Mouse (Mus musculus): ENCODE data around the gene Vsig8. TPM values are rescaled to one million over a fixed set of nuclear protein-coding genes. Genes with fewer than 3 reads are reported as not detected.

The Vsig8 gene
- polyA plus RNA-seq, 1 experiment from 2014 or later = 1.2 TPM

DNA sequence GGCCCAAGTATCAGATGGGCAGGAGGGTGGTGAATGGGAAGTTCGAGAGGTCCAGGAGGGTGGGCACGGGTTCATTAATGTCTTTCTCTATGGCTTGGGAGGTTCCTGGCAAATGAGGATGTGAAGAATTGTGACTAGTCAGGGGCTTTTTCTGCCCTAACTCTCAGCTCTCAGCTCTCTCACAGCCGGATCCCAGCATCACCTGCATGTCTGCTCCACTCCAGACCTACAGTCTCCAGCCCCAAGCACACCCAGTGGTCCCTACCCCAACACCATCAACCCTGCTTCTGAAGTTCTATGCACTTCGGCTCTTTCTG lies 41.6 kb upstream of the Vsig8 start:
- H3K4me2 ChIP-seq (ENCODE audit: low read length) = no peak overlapping the region
- no peaks in the 10 kb centered on the region for H3K9me3 ChIP-seq (ENCODE audit: control insufficient read depth, low read length)
- 0 out of 2 replicates have a peak, but pooled peaks cover 3% of the 10 kb centered on the region for H3K4me1 ChIP-seq (ENCODE audit: control insufficient read depth, insufficient read depth, low read depth, low read length)
- no peak overlapping the region for H3K9ac ChIP-seq (ENCODE audit: low read depth, low read length)
- no peak overlapping the region for H3K27ac ChIP-seq (ENCODE audit: low read depth, low read length)
- no peak overlapping the region for H3K4me3 ChIP-seq (ENCODE audit: low read length)
- H3K27me3 ChIP-seq (replicated peaks; ENCODE audit: control insufficient read depth, insufficient read depth, low read length) = no peaks in the 10 kb centered on the region
- ATAC-seq = no peak
- whole genome bisulfite sequencing = 79% methylated on average over 4 of the region's 4 CpGs
- no peaks in the 10 kb centered on the region for H3K36me3 ChIP-seq (ENCODE audit: control insufficient read depth, insufficient read depth, low read length)

DNA sequence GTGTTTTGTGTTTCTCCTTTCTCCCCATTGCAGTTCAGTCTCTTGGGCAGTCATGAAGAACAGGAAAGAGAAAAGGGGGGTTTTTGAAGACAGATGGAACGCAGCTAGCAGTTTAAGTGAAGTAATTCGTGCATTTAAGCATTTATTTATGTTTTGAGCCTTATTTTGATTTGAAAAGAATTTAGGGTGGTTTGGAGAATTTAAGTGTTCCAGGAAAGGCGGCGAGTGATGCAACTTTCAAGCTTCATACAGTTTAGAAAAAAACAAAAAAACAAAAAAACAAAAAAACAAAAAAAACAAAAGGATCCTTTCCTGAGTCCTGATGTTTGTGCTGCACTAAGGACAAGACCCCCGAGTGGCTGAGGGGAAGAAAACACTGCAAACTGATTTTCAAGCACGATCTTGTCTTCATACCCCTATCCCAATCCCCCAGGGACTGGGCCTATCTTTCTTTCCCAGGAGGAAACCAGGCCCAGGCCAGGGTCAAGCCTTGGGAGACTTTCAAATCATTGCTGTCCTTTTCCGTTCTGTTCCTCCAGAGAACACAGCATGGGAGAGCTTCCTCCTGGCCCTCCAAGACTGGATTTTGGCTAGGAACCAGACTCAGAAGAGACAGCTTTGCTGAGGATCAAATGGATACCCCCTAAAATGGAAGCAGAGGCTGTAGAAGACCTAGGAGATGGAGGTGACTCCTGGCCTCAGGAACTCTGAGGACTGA lies 41.0 kb upstream of the Vsig8 start:
- H3K4me3 ChIP-seq (ENCODE audit: low read length) = no peak overlapping the region
- 81% methylated on average over 7 of the region's 7 CpGs for WGBS
- no peak overlapping the region for H3K27ac ChIP-seq (ENCODE audit: low read depth, low read length)
- H3K27me3 ChIP-seq (replicated peaks; ENCODE audit: control insufficient read depth, insufficient read depth, low read length) = no peaks in the 10 kb centered on the region
- H3K9ac ChIP-seq (ENCODE audit: low read depth, low read length) = no peak overlapping the region
- 0 out of 2 replicates have a peak, but pooled peaks cover 3% of the 10 kb centered on the region for H3K4me1 ChIP-seq (ENCODE audit: control insufficient read depth, insufficient read depth, low read depth, low read length)
- H3K9me3 ChIP-seq (ENCODE audit: control insufficient read depth, low read length) = no peaks in the 10 kb centered on the region
- no peak overlapping the region for H3K4me2 ChIP-seq (ENCODE audit: low read length)
- H3K36me3 ChIP-seq (ENCODE audit: control insufficient read depth, insufficient read depth, low read length) = no peaks in the 10 kb centered on the region
- no peak for ATAC-seq

DNA sequence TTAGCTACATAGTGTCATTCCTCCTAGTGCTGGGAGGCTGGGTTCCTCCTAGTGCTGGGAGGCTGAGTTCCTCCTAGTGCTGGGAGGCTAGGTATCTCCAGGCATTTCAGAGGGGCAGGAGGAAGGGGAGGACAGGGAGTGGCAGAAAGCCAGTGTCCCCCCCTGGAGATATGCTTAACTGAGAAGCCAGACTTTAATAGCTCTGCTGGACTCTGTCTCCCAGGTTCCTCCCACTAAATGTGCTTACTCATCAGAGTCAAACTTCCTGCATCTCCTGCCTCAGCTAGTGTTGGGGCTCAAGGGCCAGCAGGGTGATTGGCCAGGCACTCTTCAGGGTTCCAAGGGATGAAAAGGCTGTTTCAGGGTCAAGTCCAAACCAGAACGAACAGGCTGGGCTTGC lies 40.3 kb upstream of the Vsig8 start:
- no peaks in the 10 kb centered on the region for H3K27me3 ChIP-seq (replicated peaks; ENCODE audit: control insufficient read depth, insufficient read depth, low read length)
- no peaks in the 10 kb centered on the region for H3K36me3 ChIP-seq (ENCODE audit: control insufficient read depth, insufficient read depth, low read length)
- 74% methylated on average over 1 of the region's 1 CpGs for WGBS
- H3K4me3 ChIP-seq (ENCODE audit: low read length) = no peak overlapping the region
- H3K9ac ChIP-seq (ENCODE audit: low read depth, low read length) = no peak overlapping the region
- H3K4me1 ChIP-seq (ENCODE audit: control insufficient read depth, insufficient read depth, low read depth, low read length) = peaks cover 6% of the 10 kb centered on the region; the same call in 1 of the 2 replicates
- H3K27ac ChIP-seq (ENCODE audit: low read depth, low read length) = no peak overlapping the region
- no peak for ATAC-seq
- H3K9me3 ChIP-seq (ENCODE audit: control insufficient read depth, low read length) = no peaks in the 10 kb centered on the region
- no peak overlapping the region for H3K4me2 ChIP-seq (ENCODE audit: low read length)

DNA sequence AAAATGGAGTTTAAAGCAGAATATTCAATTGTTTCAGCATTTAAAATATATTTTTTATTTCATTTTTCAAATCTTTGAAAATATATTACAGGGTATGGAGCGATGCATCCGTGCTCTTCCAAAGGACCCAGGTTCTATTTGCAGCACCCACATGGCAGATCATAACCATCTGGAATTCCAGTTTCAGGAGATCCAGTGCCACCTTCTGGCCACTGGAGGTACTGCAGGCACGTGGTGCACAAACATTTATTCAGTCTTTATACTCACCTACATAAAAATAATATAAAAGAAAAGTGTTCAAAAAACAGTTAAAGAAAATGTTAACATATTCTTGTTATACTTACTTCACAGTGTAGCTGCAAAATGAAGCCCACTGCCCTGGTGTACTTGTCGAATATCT lies 37.7 kb upstream of the Vsig8 start:
- ATAC-seq = no peak
- Histone ChIP-seq H3K4me2 (ENCODE audit: low read length) (no peak overlapping the region), H3K36me3 (ENCODE audit: control insufficient read depth, insufficient read depth, low read length) (no peaks in the 10 kb centered on the region), H3K4me1 (ENCODE audit: control insufficient read depth, insufficient read depth, low read depth, low read length) (peaks cover 9% of the 10 kb centered on the region), H3K9ac (ENCODE audit: low read depth, low read length) (no peak overlapping the region), H3K27ac (ENCODE audit: low read depth, low read length) (no peak overlapping the region), H3K4me3 (ENCODE audit: low read length) (no peak overlapping the region), H3K9me3 (ENCODE audit: control insufficient read depth, low read length) (no peaks in the 10 kb centered on the region), H3K27me3 (replicated peaks; ENCODE audit: control insufficient read depth, insufficient read depth, low read length) (0 out of 2 replicates have a peak, but pooled peaks cover 2% of the 10 kb centered on the region)
- 76% methylated on average over 4 of the region's 4 CpGs for WGBS

DNA sequence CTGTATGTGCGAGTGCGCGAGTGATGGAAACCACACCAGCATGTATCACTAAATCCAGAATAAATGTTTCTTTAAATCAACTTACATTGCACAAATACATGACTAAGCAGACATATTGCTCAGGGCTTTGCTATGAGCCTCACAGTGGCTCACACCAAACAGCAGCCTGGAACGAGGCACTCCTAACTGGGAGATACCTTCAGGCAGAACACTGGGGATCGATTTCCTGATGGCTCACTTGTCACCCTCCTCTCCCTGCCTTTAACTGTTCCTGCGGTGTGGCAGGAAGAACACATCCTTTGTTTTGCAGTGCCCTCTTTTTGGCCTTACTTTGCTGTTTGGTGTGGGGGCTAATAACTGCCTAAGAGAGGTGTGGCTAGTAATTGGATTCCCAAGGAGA lies 36.1 kb upstream of the Vsig8 start:
- Histone ChIP-seq H3K27ac (ENCODE audit: low read depth, low read length) (no peak overlapping the region), H3K27me3 (replicated peaks; ENCODE audit: control insufficient read depth, insufficient read depth, low read length) (peaks cover 2% of the 10 kb centered on the region; the same call in 1 of the 2 replicates), H3K36me3 (ENCODE audit: control insufficient read depth, insufficient read depth, low read length) (no peaks in the 10 kb centered on the region), H3K4me2 (ENCODE audit: low read length) (no peak overlapping the region), H3K4me1 (ENCODE audit: control insufficient read depth, insufficient read depth, low read depth, low read length) (peaks cover 7% of the 10 kb centered on the region), H3K9ac (ENCODE audit: low read depth, low read length) (no peak overlapping the region), H3K9me3 (ENCODE audit: control insufficient read depth, low read length) (no peaks in the 10 kb centered on the region), H3K4me3 (ENCODE audit: low read length) (no peak overlapping the region)
- ATAC-seq = no peak
- 72% methylated on average over 6 of the region's 6 CpGs for WGBS

DNA sequence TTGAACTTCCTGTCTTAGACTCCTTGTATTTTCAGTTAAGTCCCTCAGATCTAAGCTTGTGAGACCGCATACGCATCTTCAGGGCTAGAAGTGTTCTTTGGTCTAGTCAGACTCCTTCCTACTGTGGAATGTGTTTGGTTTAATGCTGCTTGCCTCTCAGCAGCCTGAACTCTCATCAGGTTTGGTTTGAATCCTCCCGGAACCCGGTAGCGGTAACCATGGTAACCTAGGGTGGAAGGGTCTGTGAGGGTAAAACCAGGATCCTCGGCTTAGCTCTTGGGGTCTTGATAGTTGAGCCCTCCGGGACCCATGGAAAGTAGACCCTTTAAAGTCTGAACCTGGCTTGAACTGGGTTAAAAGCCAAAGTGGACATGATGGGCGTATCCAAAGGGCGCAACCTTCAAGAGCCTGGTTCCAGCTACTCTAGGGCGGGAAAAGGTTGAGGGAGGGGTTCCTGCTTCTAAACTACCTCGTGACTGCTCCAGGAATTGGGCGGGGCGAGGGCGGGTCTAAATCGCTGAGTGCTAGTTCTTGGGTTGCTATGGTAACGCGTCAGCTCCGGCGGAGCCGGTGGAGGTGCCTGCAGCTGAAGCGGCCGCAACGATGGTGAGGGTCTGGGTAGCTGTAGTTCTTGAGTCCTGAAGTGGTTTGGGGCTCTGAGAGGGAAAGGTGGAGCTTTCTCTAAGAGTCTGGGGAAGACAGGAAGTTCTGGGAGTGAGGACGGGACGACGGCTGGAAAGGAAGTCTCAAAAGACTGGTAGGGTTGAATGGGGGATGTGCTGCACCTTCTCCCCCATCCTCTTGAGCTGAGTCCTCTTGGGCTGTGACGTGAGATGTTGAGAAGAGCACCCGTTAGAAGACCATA lies 34.9 kb upstream of the Vsig8 start, which contains the start of gene Cfap45:
TSS of gene Cfap45 (plus strand) at position 226 of the 865 bp plus-strand sequence.
- H3K4me2 ChIP-seq (ENCODE audit: low read length) = peak within 1 kb of the TSS; percentile 93
- peak within 1 kb of the TSS; percentile 44; the same call in 1 of the 2 replicates for H3K27ac ChIP-seq (ENCODE audit: low read depth, low read length)
- ATAC-seq = peak; percentile 94
- H3K36me3 ChIP-seq (ENCODE audit: control insufficient read depth, insufficient read depth, low read length) = no peaks in the 10 kb centered on the region
- H3K9ac ChIP-seq (ENCODE audit: low read depth, low read length) = peak within 1 kb of the TSS; percentile 54
- H3K9me3 ChIP-seq (ENCODE audit: control insufficient read depth, low read length) = no peaks in the 10 kb centered on the region
- peak within 1 kb of the TSS; percentile 46 for H3K4me3 ChIP-seq (ENCODE audit: low read length)
- H3K27me3 ChIP-seq (replicated peaks; ENCODE audit: control insufficient read depth, insufficient read depth, low read length) = peaks cover 2% of the 10 kb centered on the region; the same call in 1 of the 2 replicates
- WGBS = 4% methylated on average over 28 of the region's 28 CpGs
- H3K4me1 ChIP-seq (ENCODE audit: control insufficient read depth, insufficient read depth, low read depth, low read length) = peaks cover 10% of the 10 kb centered on the region

DNA sequence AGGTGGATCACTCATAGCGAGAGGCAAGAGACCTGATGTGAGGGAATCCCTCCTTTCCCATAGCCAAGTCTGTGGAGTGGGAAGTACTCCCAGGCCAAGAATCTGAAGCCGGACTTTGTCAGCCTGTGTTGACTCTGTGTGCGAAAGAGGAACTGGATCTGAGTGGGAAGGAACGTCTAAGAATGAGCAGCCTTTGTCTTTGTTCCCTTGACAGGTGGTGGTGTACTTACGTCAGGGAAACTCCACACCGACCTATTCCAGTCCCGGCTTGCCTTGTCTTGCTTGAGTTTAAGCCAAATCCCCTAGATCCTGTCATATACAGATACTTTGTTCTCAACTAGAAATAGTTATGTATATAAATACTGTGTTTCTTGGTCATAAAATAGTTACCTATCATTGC lies 33.2 kb upstream of the Vsig8 start:
- no peaks in the 10 kb centered on the region for H3K9me3 ChIP-seq (ENCODE audit: control insufficient read depth, low read length)
- no peak overlapping the region for H3K4me3 ChIP-seq (ENCODE audit: low read length)
- H3K4me2 ChIP-seq (ENCODE audit: low read length) = no peak overlapping the region
- H3K27ac ChIP-seq (ENCODE audit: low read depth, low read length) = no peak overlapping the region
- H3K36me3 ChIP-seq (ENCODE audit: control insufficient read depth, insufficient read depth, low read length) = no peaks in the 10 kb centered on the region
- ATAC-seq = no peak
- no peak overlapping the region for H3K9ac ChIP-seq (ENCODE audit: low read depth, low read length)
- H3K27me3 ChIP-seq (replicated peaks; ENCODE audit: control insufficient read depth, insufficient read depth, low read length) = peaks cover 2% of the 10 kb centered on the region; the same call in 1 of the 2 replicates
- H3K4me1 ChIP-seq (ENCODE audit: control insufficient read depth, insufficient read depth, low read depth, low read length) = peaks cover 10% of the 10 kb centered on the region
- WGBS = 70% methylated on average over 7 of the region's 7 CpGs

DNA sequence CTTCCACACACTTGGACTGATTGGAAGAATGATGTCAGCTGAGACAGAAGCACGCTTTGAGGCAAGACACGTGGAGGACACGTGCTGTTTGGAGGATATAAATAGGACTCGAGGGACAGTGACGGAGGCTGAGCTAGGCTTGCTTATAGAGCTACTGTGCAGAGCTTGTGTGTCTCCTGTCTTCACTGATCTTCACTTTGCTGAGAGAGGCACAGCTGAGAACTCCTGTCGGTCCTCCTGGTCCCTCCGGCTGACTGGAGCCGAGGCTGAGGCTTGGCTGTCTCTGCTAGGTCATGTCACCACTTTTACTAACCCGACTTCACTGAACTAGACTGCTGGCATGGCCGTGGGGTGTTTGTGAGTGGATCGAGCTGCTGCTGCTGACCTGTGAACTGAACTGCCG lies 32.0 kb upstream of the Vsig8 start:
- no peak overlapping the region for H3K4me2 ChIP-seq (ENCODE audit: low read length)
- peaks cover 2% of the 10 kb centered on the region; the same call in 1 of the 2 replicates for H3K27me3 ChIP-seq (replicated peaks; ENCODE audit: control insufficient read depth, insufficient read depth, low read length)
- 67% methylated on average over 12 of the region's 12 CpGs for WGBS

More for the DNA sequence above, 32.0 kb upstream of the Vsig8 start:
- H3K27ac ChIP-seq (ENCODE audit: low read depth, low read length) = no peak overlapping the region
- H3K4me1 ChIP-seq (ENCODE audit: control insufficient read depth, insufficient read depth, low read depth, low read length) = peaks cover 10% of the 10 kb centered on the region
- no peaks in the 10 kb centered on the region for H3K9me3 ChIP-seq (ENCODE audit: control insufficient read depth, low read length)
- H3K4me3 ChIP-seq (ENCODE audit: low read length) = no peak overlapping the region
- H3K9ac ChIP-seq (ENCODE audit: low read depth, low read length) = no peak overlapping the region
- ATAC-seq = no peak
- H3K36me3 ChIP-seq (ENCODE audit: control insufficient read depth, insufficient read depth, low read length) = no peaks in the 10 kb centered on the region
